Mouse (Mus musculus) hindbrain, embryonic 15.5 days (tissue): ENCODE data around the gene Mlxip. TPM values are rescaled to one million over a fixed set of nuclear protein-coding genes. Genes with fewer than 3 reads are reported as not detected.

ENCODE experiments used
- ATAC-seq: fragments of 200-750 bp; cut with Nextera tagmentation; 2 replicates; pipeline ENCODE4 v1.8.0; 2017; ENCODE audit warnings: low read depth, moderate number of reproducible peaks, moderate TSS enrichment; ENCODE audit not compliant: low FRiP score
- H3K27ac ChIP-seq: fragments of 300-500 bp; sonication (generic); replicated peaks from 2 replicates; pipeline ENCODE4 v1.5.1; 2015; ENCODE audit warnings: mild to moderate bottlenecking, inconsistent platforms
- H3K27me3 ChIP-seq: fragments of 300-500 bp; sonication (generic); 2 replicates; pipeline ENCODE4 v1.6.1; 2015; ENCODE audit warnings: control low read depth, inconsistent platforms
- H3K36me3 ChIP-seq: fragments of 300-500 bp; sonication (generic); 2 replicates; pipeline ENCODE4 v1.6.1; 2015; ENCODE audit warnings: control low read depth, inconsistent platforms
- H3K4me1 ChIP-seq: fragments of 300-500 bp; sonication (generic); replicated peaks from 2 replicates; pipeline ENCODE4 v1.6.1; 2015; ENCODE audit warnings: control low read depth, inconsistent platforms
- H3K4me2 ChIP-seq: fragments of 300-500 bp; sonication (generic); 2 replicates; pipeline ENCODE4 v1.6.1; 2015; ENCODE audit warnings: moderate library complexity, mild to moderate bottlenecking, inconsistent platforms
- H3K4me3 ChIP-seq: fragments of 300-500 bp; sonication (generic); 2 replicates; pipeline ENCODE4 v1.5.1; 2015; ENCODE audit warnings: mild to moderate bottlenecking, inconsistent platforms
- H3K9ac ChIP-seq: fragments of 300-500 bp; sonication (generic); 2 replicates; pipeline ENCODE4 v1.6.1; 2015; ENCODE audit warnings: inconsistent platforms
- H3K9me3 ChIP-seq: fragments of 300-500 bp; sonication (generic); 2 replicates; pipeline ENCODE4 v1.6.1; 2016; ENCODE audit warnings: control low read depth, inconsistent platforms
- WGBS: fragments of 180-500 bp; shearing (Covaris S2); methylation state at CpG from one replicate; pipeline ENCODE4 v1.1.7; 2015; 5-methylcytosine and 5-hydroxymethylcytosine counted together
- polyA plus RNA-seq: library from polyadenylated mRNA; unstranded; fragments of >200 nt; fragmentation: Nextera tagmentation; extraction: Ambion mirVana; gene quantifications from 2 replicates; pipeline ENCODE4 v1.2.1, GENCODE M21; 2015

Mlxip gene
- polyA plus RNA-seq, 1 experiment from 2014 or later: 20.6 TPM

- Histone ChIP-seq H3K4me2 (no peak overlapping the region), H3K27ac (no peak overlapping the region), H3K9me3 (no peaks in the 10 kb centered on the region), H3K9ac (no peak overlapping the region), H3K4me1 (no peaks in the 10 kb centered on the region), H3K27me3 (no peaks in the 10 kb centered on the region), H3K4me3 (no peak overlapping the region), H3K36me3 (peaks cover 54% of the 10 kb centered on the region)
- ATAC-seq: no peak
- 78% methylated on average over 13 of the region's 13 CpGs for WGBS
Measured at GRCm38 (mm10) chr5:123368869-123369488, 25.6 kb upstream of the Mlxip start.

- Histone ChIP-seq H3K36me3 (peaks cover 49% of the 10 kb centered on the region), H3K27me3 (no peaks in the 10 kb centered on the region), H3K4me2 (no peak overlapping the region), H3K9me3 (no peaks in the 10 kb centered on the region), H3K9ac (no peak overlapping the region), H3K4me3 (no peak overlapping the region), H3K4me1 (no peaks in the 10 kb centered on the region), H3K27ac (no peak overlapping the region)
- no peak for ATAC-seq
- 92% methylated on average over 5 of the region's 5 CpGs for WGBS
Measured at GRCm38 (mm10) chr5:123370049-123370448, 24.5 kb upstream of the Mlxip start.

GRCm38 (mm10) chr5:123375262-123375661 is 19.3 kb upstream of the Mlxip start:
- H3K36me3 ChIP-seq: peaks cover 30% of the 10 kb centered on the region

GRCm38 (mm10) chr5:123375793-123376452 is 18.7 kb upstream of the Mlxip start:
- 87% methylated on average over 6 of the region's 6 CpGs for WGBS
- H3K9me3 ChIP-seq: no peaks in the 10 kb centered on the region
- H3K4me3 ChIP-seq: no peak overlapping the region
- ATAC-seq: no peak
- no peak overlapping the region for H3K9ac ChIP-seq
- 0 out of 2 replicates have a peak, but pooled peaks cover 6% of the 10 kb centered on the region for H3K4me1 ChIP-seq
- H3K27me3 ChIP-seq: no peaks in the 10 kb centered on the region
- H3K36me3 ChIP-seq: peaks cover 23% of the 10 kb centered on the region
- peak overlapping the region; percentile 22; the same call in 1 of the 2 replicates for H3K27ac ChIP-seq
- H3K4me2 ChIP-seq: no peak overlapping the region

More at GRCm38 (mm10) chr5:123375262-123375661, 19.3 kb upstream of the Mlxip start:
- H3K9ac ChIP-seq: no peak overlapping the region
- no peaks in the 10 kb centered on the region for H3K9me3 ChIP-seq
- peak; percentile 59 for ATAC-seq
- H3K27ac ChIP-seq: no peak overlapping the region
- H3K4me2 ChIP-seq: no peak overlapping the region
- no peaks in the 10 kb centered on the region for H3K27me3 ChIP-seq
- H3K4me3 ChIP-seq: no peak overlapping the region
- 95% methylated on average over 10 of the region's 10 CpGs for WGBS
- 0 out of 2 replicates have a peak, but pooled peaks cover 6% of the 10 kb centered on the region for H3K4me1 ChIP-seq

- ATAC-seq: no peak; the same call in 1 of the 2 replicates
- no peak overlapping the region for H3K4me3 ChIP-seq
- H3K9me3 ChIP-seq: no peaks in the 10 kb centered on the region
- no peak overlapping the region for H3K9ac ChIP-seq
- no peak overlapping the region for H3K4me2 ChIP-seq
- no peaks in the 10 kb centered on the region for H3K27me3 ChIP-seq
- WGBS: 32% methylated on average over 10 of the region's 10 CpGs
- H3K4me1 ChIP-seq: 0 out of 2 replicates have a peak, but pooled peaks cover 6% of the 10 kb centered on the region
- H3K36me3 ChIP-seq: peaks cover 17% of the 10 kb centered on the region
- peak overlapping the region; percentile 22; the same call in 1 of the 2 replicates for H3K27ac ChIP-seq
Measured at GRCm38 (mm10) chr5:123376569-123376968, 18.0 kb upstream of the Mlxip start.

- peaks cover 9% of the 10 kb centered on the region for H3K36me3 ChIP-seq
- no peaks in the 10 kb centered on the region for H3K9me3 ChIP-seq
- H3K4me3 ChIP-seq: no peak overlapping the region
- H3K4me1 ChIP-seq: peaks cover 10% of the 10 kb centered on the region; the same call in 1 of the 2 replicates
- no peak; the same call in 1 of the 2 replicates for ATAC-seq
- no peak overlapping the region for H3K9ac ChIP-seq
- WGBS: 64% methylated on average over 15 of the region's 15 CpGs
- no peak overlapping the region for H3K4me2 ChIP-seq
- H3K27ac ChIP-seq: no peak overlapping the region
- H3K27me3 ChIP-seq: no peaks in the 10 kb centered on the region
Measured at GRCm38 (mm10) chr5:123377120-123377955, 17.3 kb upstream of the Mlxip start.

- WGBS: 81% methylated on average over 9 of the region's 9 CpGs
- Histone ChIP-seq H3K4me1 (peaks cover 10% of the 10 kb centered on the region; the same call in 1 of the 2 replicates), H3K27ac (no peak overlapping the region), H3K9me3 (no peaks in the 10 kb centered on the region), H3K27me3 (no peaks in the 10 kb centered on the region), H3K9ac (no peak overlapping the region), H3K36me3 (no peaks in the 10 kb centered on the region), H3K4me2 (no peak overlapping the region), H3K4me3 (no peak overlapping the region)
- ATAC-seq: no peak
Measured at GRCm38 (mm10) chr5:123378712-123379111, 15.9 kb upstream of the Mlxip start.

- Histone ChIP-seq H3K27me3 (no peaks in the 10 kb centered on the region), H3K9ac (no peak overlapping the region), H3K4me3 (no peak overlapping the region), H3K4me2 (no peak overlapping the region), H3K9me3 (no peaks in the 10 kb centered on the region), H3K36me3 (no peaks in the 10 kb centered on the region), H3K27ac (no peak overlapping the region), H3K4me1 (peaks cover 10% of the 10 kb centered on the region; the same call in 1 of the 2 replicates)
- WGBS: 83% methylated on average over 5 of the region's 5 CpGs
- ATAC-seq: no peak
Measured at GRCm38 (mm10) chr5:123379504-123379931, 15.1 kb upstream of the Mlxip start.

- 36% methylated on average over 20 of the region's 20 CpGs for WGBS
- Histone ChIP-seq H3K9me3 (0 out of 2 replicates have a peak, but pooled peaks cover 2% of the 10 kb centered on the region), H3K4me2 (no peak overlapping the region), H3K36me3 (no peaks in the 10 kb centered on the region), H3K4me1 (peaks cover 8% of the 10 kb centered on the region; the same call in 1 of the 2 replicates), H3K27me3 (no peaks in the 10 kb centered on the region), H3K9ac (no peak overlapping the region), H3K27ac (no peak overlapping the region), H3K4me3 (no peak overlapping the region)
- ATAC-seq: no peak
Measured at GRCm38 (mm10) chr5:123381968-123382367, 12.6 kb upstream of the Mlxip start.

GRCm38 (mm10) chr5:123382686-123383085 is 11.9 kb upstream of the Mlxip start:
- Histone ChIP-seq H3K9me3 (0 out of 2 replicates have a peak, but pooled peaks cover 2% of the 10 kb centered on the region), H3K27ac (no peak overlapping the region), H3K9ac (no peak overlapping the region), H3K36me3 (no peaks in the 10 kb centered on the region), H3K27me3 (no peaks in the 10 kb centered on the region), H3K4me2 (no peak overlapping the region), H3K4me1 (peaks cover 4% of the 10 kb centered on the region; the same call in 1 of the 2 replicates), H3K4me3 (no peak overlapping the region)
- ATAC-seq: no peak
- 81% methylated on average over 8 of the region's 8 CpGs for WGBS

- peaks cover 7% of the 10 kb centered on the region for H3K4me1 ChIP-seq
- WGBS: 24% methylated on average over 3 of the region's 3 CpGs
- H3K36me3 ChIP-seq: no peaks in the 10 kb centered on the region
- no peak overlapping the region for H3K9ac ChIP-seq
- 0 out of 2 replicates have a peak, but pooled peaks cover 2% of the 10 kb centered on the region for H3K9me3 ChIP-seq
- no peak for ATAC-seq
- H3K27me3 ChIP-seq: no peaks in the 10 kb centered on the region
- H3K4me2 ChIP-seq: no peak overlapping the region
- no peak overlapping the region for H3K4me3 ChIP-seq
- H3K27ac ChIP-seq: no peak overlapping the region
Measured at GRCm38 (mm10) chr5:123388452-123388851, 6.1 kb upstream of the Mlxip start.
